Mouse (Mus musculus): ENCODE measurements around the gene Dab2ip.

- TF ChIP-seq POLR2AphosphoS2 (IDR thresholded peaks at IDR 0.05; ENCODE audit: low read depth, low read length) (no peak), MAFK (IDR thresholded peaks at IDR 0.05; ENCODE audit: insufficient replicate concordance, low read length) (no peak), EP300 (IDR thresholded peaks at IDR 0.05; ENCODE audit: low read length) (no peak), ELF1 (IDR thresholded peaks at IDR 0.05; ENCODE audit: low read depth, low read length) (no peak), CTCF (conservative IDR thresholded peaks at IDR 0.05 in 1 of 2, IDR thresholded peaks at IDR 0.05 in 1 of 2; ENCODE audit: low read depth in 2 of 2, low read length in 2 of 2) (peak in 1 of 2 experiments; percentile 67; a peak in 2 of 4 replicates), RCOR1 (conservative IDR thresholded peaks at IDR 0.05; ENCODE audit: low read depth, low read length) (no peak), POLR2A (IDR thresholded peaks at IDR 0.05; ENCODE audit: low read depth, low read length) (no peak)
Measured at GRCm38 (mm10) chr2:35601665-35602064, 43.6 kb downstream of the Dab2ip start.
